28 mouse cellular contexts compared by ENCODE assay signal in the genomic region with DNA sequence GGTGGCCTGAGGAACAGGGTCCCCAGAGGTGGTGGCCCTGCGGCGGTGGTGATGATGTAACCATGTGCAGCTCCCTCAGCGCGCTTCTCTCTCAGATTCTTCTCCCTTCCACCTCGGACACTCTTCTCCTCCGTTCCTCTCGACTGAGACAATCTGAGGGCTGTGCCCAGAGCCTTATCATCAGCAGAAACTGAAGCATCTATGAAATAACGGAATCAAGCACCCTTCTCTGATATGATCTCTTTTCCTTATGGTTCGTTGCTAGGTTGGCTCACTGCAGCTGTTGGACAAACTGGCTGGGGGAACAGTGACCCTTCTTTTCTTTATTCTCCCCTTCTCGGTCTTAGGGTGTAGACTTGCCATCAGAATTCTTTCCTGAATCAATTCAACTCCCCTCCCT. TPM values are rescaled to one million over a fixed set of nuclear protein-coding genes. Genes with fewer than 3 reads are reported as not detected.
"Had no signal": no experiment of that assay in that cellular context is flagged by ENCODE, and none has a peak within 500 bp of the region (broad histone marks: within the 10 kb centered on the region; RNA-seq: fewer than 3 reads in every experiment).

No protein-coding gene starts in this region.

- H3K4me1 ChIP-seq: limb, embryonic 12.5 days; lung, embryonic 15.5 days; midbrain, embryonic 13.5 days had no signal

- H3K4me3 ChIP-seq: left cerebral cortex, adult 2 months; limb, embryonic 12.5 days; lung, embryonic 15.5 days; megakaryocyte, embryonic 14.5 days; midbrain, embryonic 10.5 days; midbrain, embryonic 13.5 days had no signal

- H3K9me3 ChIP-seq: limb, embryonic 12.5 days; lung, embryonic 15.5 days; megakaryocyte, embryonic 14.5 days; midbrain, embryonic 10.5 days; midbrain, embryonic 13.5 days had no signal

- H3K27ac ChIP-seq: kidney, postnatal 0 days; left cerebral cortex, adult 2 months; limb, embryonic 12.5 days; liver, embryonic 14.5 days; lung, embryonic 15.5 days; midbrain, embryonic 10.5 days; midbrain, embryonic 13.5 days had no signal

- H3K36me3 ChIP-seq: limb, embryonic 12.5 days; lung, embryonic 15.5 days; midbrain, embryonic 10.5 days; midbrain, embryonic 13.5 days had no signal

- H3K4me2 ChIP-seq: limb, embryonic 12.5 days; lung, embryonic 15.5 days; midbrain, embryonic 13.5 days had no signal

- DNase-seq: kidney, adult 18-20 months; kidney, adult 9 months; kidney, postnatal 25 days; layer of hippocampus, postnatal 36 days; lung, adult 18-20 months; lung, postnatal 10 days; lung, postnatal 36 days; right cerebral cortex, postnatal 25 days; spleen, adult 18-20 months; thymus, adult 18-20 months; thymus, postnatal 36 days had no signal

- H3K9ac ChIP-seq: limb, embryonic 12.5 days; liver, embryonic 14.5 days; lung, embryonic 15.5 days; midbrain, embryonic 13.5 days had no signal

- ATAC-seq: intestine, embryonic 16.5 days; midbrain, embryonic 13.5 days; midbrain, embryonic 16.5 days had no signal

RNA-seq across cellular contexts. Expression of gene Gm29776, which starts 4.6 kb away (rescaled TPM):
- total RNA-seq: layer of hippocampus, postnatal 10 days; layer of hippocampus, postnatal 36 days; left cerebral cortex, adult 2 months; left cerebral cortex, postnatal 36 days; liver, adult 2 months had no signal
- polyA plus RNA-seq: liver, adult 2 months; midbrain, embryonic 10.5 days had no signal

RNA-seq across cellular contexts. Expression of gene Cebpe, which starts 8.8 kb away (rescaled TPM):
- total RNA-seq: layer of hippocampus, adult 8-10 months; layer of hippocampus, postnatal 10 days; layer of hippocampus, postnatal 36 days; left cerebral cortex, adult 2 months; left cerebral cortex, postnatal 10 days; left cerebral cortex, postnatal 36 days had no signal
- polyA plus RNA-seq: intestine, embryonic 16.5 days; kidney, postnatal 0 days; limb, embryonic 12.5 days; lung, embryonic 15.5 days; midbrain, embryonic 13.5 days; midbrain, embryonic 16.5 days; neural tube, embryonic 11.5 days; neural tube, embryonic 14.5 days had no signal
